Mouse (Mus musculus): ENCODE measurements around the gene Gm10642.

Gene Gm10642

DNA sequence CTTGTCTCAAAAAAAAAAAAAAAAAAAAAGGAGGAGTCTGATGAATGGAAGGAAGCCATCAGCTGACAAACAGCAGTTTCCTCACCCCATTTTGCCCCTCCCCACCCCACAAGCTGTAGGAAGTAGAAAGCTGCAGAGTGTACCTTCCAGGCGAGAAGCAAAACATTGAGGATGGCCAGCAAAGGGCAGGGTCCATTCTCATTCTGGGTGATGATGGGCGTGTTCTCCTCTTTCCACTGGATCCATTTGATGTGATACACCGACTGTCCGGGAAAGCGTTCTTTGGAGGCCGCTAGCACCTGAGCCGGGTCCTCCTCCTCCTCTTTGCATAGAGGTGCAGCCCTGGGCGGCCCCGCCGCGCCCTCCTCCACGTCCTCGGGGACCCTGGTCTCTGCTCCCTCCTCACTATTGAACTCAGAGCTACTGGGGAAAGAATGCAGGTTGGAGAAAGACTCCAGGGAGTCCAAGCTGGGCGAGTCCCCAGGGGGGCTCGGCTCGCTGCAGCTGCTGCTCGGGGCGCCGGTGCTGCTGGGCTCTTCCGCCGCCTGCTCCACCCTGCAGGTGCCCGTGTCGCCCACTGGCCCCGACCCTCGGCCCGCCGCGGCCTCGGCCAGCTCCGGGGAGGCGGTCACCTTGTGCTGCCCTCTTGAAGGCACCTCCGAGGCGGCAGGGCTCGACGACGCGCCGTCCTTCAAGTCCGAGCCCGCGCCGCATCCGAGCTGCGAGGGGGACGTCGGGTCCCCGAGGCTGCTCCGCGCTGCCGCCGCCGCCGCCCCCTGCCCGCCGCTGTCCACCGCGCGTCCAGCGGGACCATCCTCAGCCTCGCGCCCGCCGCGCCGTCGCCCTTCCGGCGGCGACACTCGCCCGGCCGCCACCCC lies at the start of gene Gm10642:
Gm10642 (plus strand) TSS at position 122 of the 878 bp plus-strand sequence.
- peak; percentile 45; the same call in 1 of the 2 replicates for ATAC-seq (ENCODE audit: insufficient number of reproducible peaks, low FRiP score, low TSS enrichment)

- no peak for ATAC-seq (ENCODE audit: insufficient number of reproducible peaks, low FRiP score, low TSS enrichment)
Measured at GRCm38 (mm10) chr9:70611026-70611673, 44.9 kb upstream of the Gm10642 start.

GRCm38 (mm10) chr9:70629711-70630110 lies 26.3 kb upstream of the Gm10642 start:
- peak; percentile 78; the same call in 1 of the 2 replicates for ATAC-seq (ENCODE audit: insufficient number of reproducible peaks, low FRiP score, low TSS enrichment)

DNA sequence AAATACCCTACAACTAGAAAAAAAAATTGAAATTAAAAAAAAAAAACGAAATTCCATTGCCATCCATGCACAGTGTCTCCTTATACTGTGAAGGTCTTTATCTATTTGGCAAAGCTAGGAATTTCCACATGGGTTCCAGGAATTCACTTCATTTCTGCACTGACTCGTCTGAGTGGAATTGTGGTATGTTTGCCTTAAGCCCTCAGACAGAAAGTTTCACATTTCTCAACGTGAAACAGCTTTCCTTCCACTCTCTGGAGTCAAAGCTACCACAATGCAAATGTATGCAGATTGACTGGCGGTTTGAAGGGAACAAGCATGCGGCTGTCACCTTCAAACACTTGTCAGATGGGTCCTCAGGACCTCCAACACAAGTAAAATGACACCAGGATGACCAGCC lies 24.4 kb upstream of the Gm10642 start:
- no peak for ATAC-seq (ENCODE audit: insufficient number of reproducible peaks, low FRiP score, low TSS enrichment)

- ATAC-seq (ENCODE audit: insufficient number of reproducible peaks, low FRiP score, low TSS enrichment), result no peak
Measured at GRCm38 (mm10) chr9:70636748-70637147, 19.3 kb upstream of the Gm10642 start.

DNA sequence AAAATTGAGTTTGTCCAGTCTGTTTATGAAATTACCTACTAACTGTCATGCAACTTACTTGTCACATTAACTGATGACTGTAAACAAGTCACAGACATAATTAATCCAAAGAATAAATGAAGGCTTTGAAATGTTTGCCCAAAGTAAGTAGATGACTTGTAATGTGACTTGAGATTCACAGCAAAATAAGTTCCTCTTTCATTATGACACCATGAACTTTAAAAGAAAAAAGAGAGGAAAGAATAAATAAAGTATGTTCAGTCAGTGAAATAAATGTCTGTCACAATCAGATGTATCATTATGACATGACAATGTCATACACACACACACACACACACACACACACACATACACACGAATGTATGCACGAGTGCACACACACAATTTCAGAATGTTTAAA lies 5.8 kb upstream of the Gm10642 start:
- ATAC-seq (ENCODE audit: insufficient number of reproducible peaks, low FRiP score, low TSS enrichment), result no peak

DNA sequence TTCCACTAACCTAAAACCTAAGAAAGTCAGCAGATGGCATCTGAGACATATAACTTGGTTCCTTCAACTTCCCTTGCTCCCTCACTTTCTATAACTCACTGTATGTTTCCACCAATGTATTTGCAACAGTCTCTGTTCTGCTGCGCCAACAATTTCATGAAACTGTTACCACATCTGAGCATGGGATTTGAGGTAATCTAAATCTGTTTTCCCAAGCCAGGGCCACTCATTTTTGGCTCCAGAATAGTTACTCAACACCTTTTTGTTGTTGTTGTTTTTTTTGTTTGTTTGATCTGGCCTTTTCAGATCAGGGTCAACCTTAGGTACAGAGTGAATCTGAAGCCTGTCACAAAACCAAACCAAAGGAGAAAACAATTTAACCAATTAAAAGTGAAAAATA lies 5.1 kb upstream of the Gm10642 start:
- ATAC-seq (ENCODE audit: insufficient number of reproducible peaks, low FRiP score, low TSS enrichment), result no peak

DNA sequence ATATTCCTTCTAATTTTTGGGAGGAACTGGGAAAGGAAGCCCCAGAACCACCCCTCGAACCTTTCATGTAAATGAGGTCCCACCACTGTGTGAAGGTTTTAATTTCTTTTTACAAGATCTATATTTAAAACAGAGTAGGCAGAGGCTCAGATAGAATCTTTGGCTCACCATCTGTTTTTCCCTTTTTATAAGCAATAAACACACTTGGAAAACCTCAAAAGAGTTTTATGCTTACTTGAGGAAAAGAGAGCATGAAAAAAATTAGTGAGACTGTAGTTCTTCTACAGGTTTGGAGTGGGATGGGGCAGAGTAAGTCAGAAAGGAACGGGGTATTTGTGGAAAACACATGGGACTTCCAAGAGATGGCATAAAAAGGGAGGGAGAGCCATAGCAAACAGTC lies 3.8 kb upstream of the Gm10642 start:
- no peak for ATAC-seq (ENCODE audit: insufficient number of reproducible peaks, low FRiP score, low TSS enrichment)

DNA sequence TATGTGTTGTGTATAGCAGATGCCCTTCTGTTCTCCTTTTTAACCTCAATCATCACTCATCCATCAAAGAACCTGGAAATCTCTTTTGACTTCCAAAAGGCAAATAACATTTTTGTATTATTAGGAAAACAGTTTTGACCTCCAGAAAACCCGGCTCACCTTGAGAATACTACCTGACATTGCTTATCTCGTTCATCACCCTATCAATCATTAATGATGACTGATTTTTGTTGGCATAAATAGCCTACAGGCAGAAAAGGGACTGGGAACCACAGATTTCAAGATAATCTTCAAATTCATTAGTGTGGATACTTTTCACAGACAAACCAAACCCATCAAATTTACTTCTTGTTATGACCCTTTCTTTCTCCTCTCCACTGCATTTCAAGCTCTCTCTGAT lies 2.2 kb upstream of the Gm10642 start:
- ATAC-seq (ENCODE audit: insufficient number of reproducible peaks, low FRiP score, low TSS enrichment), result no peak

- ATAC-seq (ENCODE audit: insufficient number of reproducible peaks, low FRiP score, low TSS enrichment), result no peak
Measured at GRCm38 (mm10) chr9:70654496-70654895, 1.6 kb upstream of the Gm10642 start.

GRCm38 (mm10) chr9:70655764-70656129 lies 304 bp upstream of the Gm10642 start:
- ATAC-seq (ENCODE audit: insufficient number of reproducible peaks, low FRiP score, low TSS enrichment), result no peak

DNA sequence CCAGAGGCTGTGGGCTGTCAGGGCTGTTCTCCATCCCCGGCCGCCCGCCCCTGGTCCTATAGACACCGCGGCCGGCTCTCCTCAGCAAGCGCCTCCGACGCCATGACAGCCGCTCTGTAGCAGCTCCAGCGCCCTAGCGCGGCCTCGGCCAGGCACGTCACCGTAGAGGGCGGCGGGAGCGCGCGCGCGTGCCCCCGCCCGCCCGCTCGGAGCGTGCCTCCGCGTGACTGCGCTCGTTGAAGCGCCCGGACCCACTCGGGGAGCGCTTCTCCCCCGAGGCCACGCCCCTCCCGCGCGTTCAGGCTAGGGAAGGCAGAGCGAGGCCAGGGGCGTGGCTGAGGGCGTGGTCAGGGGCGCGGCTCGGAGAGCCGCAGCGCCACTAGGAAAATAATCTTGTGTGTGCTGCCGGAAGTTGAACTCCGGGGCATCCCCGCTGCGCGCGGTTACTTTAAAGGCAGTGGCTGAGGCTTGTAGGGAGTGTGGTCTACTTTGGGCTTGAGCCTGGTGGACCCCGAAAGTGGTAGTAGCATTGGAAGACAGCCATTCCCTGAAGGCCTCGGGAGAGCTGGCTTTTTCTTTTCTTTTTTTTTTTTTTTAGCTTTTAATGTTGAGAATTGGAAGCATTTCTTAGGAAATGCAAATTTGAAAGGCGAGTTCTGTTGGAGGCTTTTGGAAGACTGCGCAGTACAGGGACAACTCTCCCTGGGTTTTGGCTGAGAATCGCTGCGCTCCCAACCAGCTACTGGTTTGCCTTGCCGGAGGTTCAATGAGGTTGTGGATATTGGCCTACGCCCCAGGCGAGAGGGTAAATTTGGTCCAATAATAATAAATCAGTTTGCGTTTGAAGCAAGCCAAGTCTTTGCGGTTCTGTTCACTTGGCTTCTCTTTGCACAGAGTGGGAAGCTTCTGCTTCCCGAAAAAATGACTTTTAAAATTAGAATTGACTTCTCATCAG lies 1.2 kb downstream of the Gm10642 start, which contains the start of gene Mindy2:
Mindy2 (minus strand) TSS at position 162 of the 955 bp plus-strand sequence.
- peak; percentile 92 for ATAC-seq (ENCODE audit: insufficient number of reproducible peaks, low FRiP score, low TSS enrichment)

- no peak for ATAC-seq (ENCODE audit: insufficient number of reproducible peaks, low FRiP score, low TSS enrichment)
Measured at GRCm38 (mm10) chr9:70658266-70658665, 2.2 kb downstream of the Gm10642 start.

DNA sequence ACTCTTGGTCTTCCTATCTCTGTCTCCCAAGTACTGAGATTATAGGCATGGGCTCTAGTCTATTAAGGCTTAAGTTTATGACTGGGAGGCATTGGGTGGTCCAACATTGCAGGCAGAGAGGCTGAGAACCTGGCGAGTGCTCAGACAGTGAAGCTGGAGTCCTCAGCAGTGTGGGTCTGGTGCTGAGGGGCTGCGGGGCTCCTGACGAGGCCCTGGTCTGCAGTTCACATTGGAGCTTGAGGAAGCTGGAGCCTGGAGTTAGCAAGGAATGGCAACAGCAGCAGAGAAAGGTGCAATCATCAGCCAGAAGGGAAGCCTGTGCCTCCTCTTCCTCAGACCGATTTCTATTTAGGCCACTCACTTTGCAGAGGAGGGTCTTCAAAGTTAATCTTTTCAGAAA lies 8.8 kb downstream of the Gm10642 start:
- ATAC-seq (ENCODE audit: insufficient number of reproducible peaks, low FRiP score, low TSS enrichment), result no peak

DNA sequence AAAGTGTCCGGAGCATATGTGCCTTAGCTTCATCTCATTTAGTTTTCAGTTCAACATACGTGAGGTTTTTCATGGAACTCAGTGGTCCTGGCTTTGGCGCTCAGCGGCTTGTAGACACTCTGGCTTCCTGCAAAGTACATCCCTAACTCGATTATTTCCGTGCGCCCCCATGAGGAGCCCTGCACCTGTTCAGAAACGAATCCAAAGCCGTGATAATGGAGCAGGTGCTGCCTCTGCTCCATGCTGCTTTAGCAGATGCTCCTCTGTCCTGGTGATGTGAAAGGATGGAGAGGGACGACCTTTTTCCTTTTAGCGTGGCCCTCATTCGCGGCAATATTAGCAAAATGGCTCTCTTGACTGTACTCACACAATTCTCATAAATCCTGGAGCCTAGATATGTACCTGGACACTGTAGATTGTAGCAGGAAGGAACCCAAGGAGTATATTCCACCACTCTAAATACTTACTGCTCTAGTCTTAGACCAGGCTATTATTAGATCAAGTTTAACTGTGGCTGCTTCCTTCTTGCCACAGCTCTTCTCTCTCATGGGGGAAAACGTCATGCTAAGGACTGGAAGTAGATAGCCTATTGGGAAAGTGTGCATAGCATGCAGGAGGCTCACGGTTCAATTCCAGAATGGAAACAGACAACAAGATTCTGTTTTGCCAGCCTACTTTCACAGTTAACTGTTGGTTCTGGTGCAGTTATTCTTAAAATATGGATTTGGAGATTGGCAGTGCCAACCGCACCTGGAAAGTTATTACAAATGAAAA lies 9.5 kb downstream of the Gm10642 start:
- ATAC-seq (ENCODE audit: insufficient number of reproducible peaks, low FRiP score, low TSS enrichment), result peak; percentile 94

DNA sequence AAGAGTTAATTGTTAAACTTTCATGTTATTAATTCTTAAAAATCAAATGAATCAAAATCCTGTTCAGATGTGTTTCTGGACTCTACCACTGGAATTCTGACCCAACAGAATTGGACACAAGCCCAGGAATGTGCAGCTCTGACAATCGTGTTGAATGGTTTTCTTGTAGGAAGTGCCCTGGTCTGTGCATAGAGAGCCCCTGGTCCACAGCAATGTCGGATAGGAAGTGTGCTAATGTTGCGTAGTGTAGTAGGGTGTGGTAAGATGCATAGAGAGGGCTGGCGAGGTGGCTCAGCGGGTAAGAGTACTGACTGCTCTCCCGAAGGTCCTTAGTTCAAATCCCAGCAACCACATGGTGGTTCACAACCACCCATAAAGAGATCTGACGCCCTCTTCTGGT lies 10.8 kb downstream of the Gm10642 start:
- ATAC-seq (ENCODE audit: insufficient number of reproducible peaks, low FRiP score, low TSS enrichment), result no peak

GRCm38 (mm10) chr9:70668048-70668447 lies 12.0 kb downstream of the Gm10642 start:
- no peak for ATAC-seq (ENCODE audit: insufficient number of reproducible peaks, low FRiP score, low TSS enrichment)

- no peak for ATAC-seq (ENCODE audit: insufficient number of reproducible peaks, low FRiP score, low TSS enrichment)
Measured at GRCm38 (mm10) chr9:70669197-70669596, 13.1 kb downstream of the Gm10642 start.

GRCm38 (mm10) chr9:70670381-70670780 lies 14.3 kb downstream of the Gm10642 start:
- ATAC-seq (ENCODE audit: insufficient number of reproducible peaks, low FRiP score, low TSS enrichment), result no peak

DNA sequence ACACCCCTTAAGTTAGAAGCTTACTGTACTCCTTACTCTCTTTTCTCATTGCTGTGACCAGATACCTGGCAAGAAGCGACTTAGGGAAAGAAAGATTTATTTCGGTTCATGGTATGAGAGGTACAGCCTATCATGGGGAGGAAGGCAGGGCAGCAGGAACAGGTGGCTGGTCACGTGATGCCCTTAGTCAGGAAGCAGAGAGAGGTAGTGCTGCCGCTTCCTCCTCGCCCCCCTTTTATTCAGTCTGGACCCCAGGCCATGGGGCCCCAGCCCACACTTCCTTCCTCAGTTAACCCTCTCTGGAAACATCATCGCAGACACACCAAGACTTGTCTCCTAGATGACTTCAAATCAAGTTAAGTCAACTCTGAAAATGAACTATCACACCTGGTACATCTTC lies 15.2 kb downstream of the Gm10642 start:
- no peak for ATAC-seq (ENCODE audit: insufficient number of reproducible peaks, low FRiP score, low TSS enrichment)
